Mouse (Mus musculus): ENCODE results near the gene Lrrn1.

The Lrrn1 gene

DNA sequence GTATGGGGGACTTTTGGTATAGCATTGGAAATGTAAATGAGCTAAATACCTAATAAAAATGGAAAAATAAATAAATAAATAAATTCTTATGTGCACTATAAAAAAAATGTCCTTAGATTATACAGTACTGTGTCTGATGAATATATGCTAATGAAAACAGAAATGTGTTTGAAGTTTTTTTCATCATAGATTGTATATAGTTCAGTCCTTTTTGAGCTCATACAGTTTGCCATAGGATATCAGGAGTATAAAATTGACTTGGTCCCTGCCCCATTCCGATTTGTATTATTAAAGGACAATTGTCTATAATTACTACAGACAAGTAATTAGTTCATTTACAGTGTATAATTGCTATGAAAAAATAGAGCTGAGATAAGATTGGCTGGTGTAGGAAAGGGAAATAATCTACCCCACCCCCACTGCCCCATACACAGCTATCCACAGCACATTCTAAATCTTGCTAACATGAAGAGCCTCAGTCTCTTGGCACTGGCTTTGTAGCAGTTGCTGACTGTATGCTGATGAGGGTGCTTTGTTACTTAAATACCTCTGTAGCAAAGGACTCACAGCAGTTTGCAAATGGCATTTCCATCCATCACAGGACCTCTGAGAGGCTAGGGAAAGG, 54.3 kb downstream of the Lrrn1 start:
- no peak for DNase-seq (ENCODE audit: low read depth, low spot score)

DNA sequence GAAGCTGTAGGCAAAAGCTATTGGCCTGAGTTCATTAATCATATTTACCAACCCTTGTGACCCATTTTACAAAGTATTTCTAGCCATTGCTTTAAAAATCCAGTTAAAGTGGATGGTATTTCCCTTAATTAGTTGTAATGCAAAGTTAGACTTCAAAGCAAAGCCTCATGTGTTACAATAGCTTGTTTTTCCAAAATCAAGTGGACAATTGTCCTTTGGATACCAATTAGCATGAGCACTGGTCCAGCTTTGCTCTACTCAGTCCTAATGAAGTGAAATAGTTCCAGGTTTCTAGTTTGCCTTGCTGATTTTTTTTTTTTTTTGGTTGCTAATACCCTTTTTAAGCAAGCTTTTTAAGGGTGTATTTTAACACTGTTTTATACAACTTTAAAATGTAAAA, 75.6 kb downstream of the Lrrn1 start:
- DNase-seq (ENCODE audit: low read depth, low spot score) = no peak

DNA sequence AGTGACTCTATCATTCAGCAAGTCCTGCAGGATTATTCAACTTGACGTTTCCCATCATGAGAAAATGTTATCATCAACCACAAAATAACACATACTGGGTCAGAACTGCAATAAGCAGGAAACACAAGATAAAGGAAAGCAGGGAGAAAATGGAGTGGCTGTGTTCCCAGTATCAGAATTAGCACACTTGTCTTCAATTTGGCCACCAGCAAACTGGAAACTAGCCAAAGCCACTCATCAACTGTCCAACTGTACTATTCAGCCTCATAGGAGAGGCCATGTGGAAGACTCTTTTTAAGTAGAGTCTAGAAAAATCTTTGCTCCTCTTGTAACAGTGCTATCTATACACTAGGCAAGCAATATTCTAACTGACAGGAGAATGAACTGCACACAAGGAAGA, 84.7 kb downstream of the Lrrn1 start:
- no peak for DNase-seq (ENCODE audit: low read depth, low spot score)
